Mouse (Mus musculus) CH12.LX (cell line): Measurements from ENCODE around the gene Rassf5.

Experiments
- CHD2 ChIP-seq: IDR thresholded peaks from 2 replicates; pipeline ENCODE4 v1.6.1; 2011; ENCODE audit warnings: low read length, improper control_type of control experiment
- EP300 ChIP-seq: IDR thresholded peaks from 2 replicates; pipeline ENCODE4 v1.6.1; 2011; ENCODE audit warnings: low read length, improper control_type of control experiment
- HCFC1 ChIP-seq: IDR thresholded peaks from 2 replicates; pipeline ENCODE4 v1.6.1; 2012; ENCODE audit warnings: low read depth, mild to moderate bottlenecking, inconsistent platforms, low read length, improper control_type of control experiment
- POLR2A ChIP-seq: IDR thresholded peaks from 2 replicates; pipeline ENCODE4 v1.6.1; 2011; ENCODE audit warnings: low read depth, mild to moderate bottlenecking, improper control_type of control experiment, low read length
- UBTF ChIP-seq: IDR thresholded peaks from 2 replicates; pipeline ENCODE4 v1.6.1; 2012; ENCODE audit warnings: low read depth, mild to moderate bottlenecking, inconsistent platforms, low read length, improper control_type of control experiment, moderate library complexity
- ZC3H11A ChIP-seq: IDR thresholded peaks from 2 replicates; pipeline ENCODE4 v1.6.1; 2012; ENCODE audit warnings: low read depth, mild to moderate bottlenecking, inconsistent platforms, low read length, improper control_type of control experiment

GRCm38 (mm10) chr1:131238931-131239381 lies 6.1 kb downstream of the Rassf5 start:
- TF ChIP-seq CHD2 (no peak), POLR2A (no peak), ZC3H11A (no peak), UBTF (no peak), EP300 (no peak), HCFC1 (no peak)
